Mouse (Mus musculus) layer of hippocampus, postnatal 10 days (tissue): ENCODE results near the gene Rhof. TPM values are rescaled to one million over a fixed set of nuclear protein-coding genes. Genes with fewer than 3 reads are reported as not detected.

Source experiments
- DNase-seq, 2 experiments: peaks; one replicate each; pipeline ENCODE4 v3.0.0; 2021; ENCODE audit warnings: low spot score in 2 of 2
- total RNA-seq, 2 experiments: library from RNA; stranded (reverse); gene quantifications; 2 replicates each; pipeline ENCODE4 v1.2.3; 2021

Rhof gene
- total RNA-seq, 2 experiments from 2014 or later, result 40.9 to 46.6 TPM

DNA sequence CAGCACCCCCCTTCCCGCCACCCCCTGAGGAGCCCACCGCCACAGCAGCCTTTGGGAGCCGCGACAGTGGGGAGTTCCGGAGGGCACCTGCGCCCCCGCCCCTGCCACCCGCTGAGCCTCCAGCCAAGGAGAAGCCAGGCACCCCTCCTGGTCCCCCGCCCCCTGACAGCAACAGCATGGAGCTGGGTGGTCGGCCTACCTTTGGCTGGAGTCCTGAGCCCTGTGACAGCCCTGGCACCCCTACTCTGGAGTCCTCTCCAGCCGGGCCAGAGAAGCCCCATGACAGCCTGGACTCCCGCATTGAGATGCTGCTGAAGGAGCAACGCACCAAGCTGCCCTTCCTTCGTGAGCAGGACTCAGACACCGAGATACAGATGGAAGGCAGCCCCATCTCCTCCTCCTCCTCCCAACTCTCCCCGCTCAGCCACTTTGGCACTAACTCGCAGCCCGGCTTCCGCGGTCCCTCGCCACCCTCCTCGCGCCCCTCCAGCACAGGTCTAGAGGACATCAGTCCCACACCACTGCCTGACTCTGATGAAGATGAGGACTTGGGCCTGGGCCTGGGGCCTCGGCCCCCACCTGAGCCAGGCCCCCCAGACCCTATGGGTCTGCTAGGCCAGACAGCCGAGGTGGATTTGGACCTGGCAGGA, 15.7 kb upstream of the Rhof start:
- DNase-seq, result no peak

GRCm38 (mm10) chr5:123147569-123147968, 15.1 kb upstream of the Rhof start:
- DNase-seq, result no peak

GRCm38 (mm10) chr5:123146357-123146756, 13.9 kb upstream of the Rhof start:
- DNase-seq, result no peak

DNA sequence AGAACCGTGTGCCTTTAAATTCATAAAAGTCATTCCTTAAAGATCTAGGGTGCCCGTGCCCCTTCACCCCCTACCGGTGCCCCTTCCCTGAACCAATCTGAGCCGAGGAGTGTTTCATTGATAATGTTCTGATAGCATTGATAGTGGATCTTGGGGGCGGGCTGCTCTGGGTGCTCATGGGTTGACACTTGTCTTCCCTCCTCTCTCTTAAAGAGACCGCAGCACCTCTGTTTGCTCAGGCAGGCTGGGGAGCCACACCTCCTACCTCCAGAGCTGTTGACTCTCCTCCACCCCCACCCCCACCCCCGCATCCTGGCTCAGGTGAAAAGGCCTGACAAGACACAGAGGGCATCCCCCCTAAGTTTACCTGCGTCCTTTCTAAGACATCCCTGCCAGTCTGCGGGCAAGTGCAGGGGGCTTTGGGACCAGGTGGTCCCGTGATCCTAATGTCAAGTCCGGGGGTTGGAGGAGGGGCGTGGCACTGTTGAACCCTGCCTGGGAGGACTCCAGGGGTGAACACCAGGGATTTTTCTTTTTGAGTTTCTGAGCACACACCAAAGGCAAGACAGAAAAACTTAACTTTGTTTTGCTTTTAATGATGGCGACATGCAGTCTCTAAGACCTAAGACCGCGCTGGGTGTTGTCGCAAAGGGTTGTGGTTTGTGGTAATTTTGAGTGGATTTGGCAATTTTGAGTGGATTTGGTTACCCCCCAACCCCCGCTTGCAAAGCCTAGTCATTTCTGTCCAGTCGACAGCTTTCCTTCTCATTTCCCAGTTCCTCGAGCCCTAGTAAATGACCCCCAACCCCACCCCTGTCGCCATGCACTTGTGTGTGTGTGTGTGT, 12.5 kb upstream of the Rhof start:
- no peak for DNase-seq

GRCm38 (mm10) chr5:123143971-123144745, 11.7 kb upstream of the Rhof start:
- no peak for DNase-seq

GRCm38 (mm10) chr5:123143251-123143970, 10.9 kb upstream of the Rhof start:
- DNase-seq, result peak in 1 of 2 experiments; percentile 55

- DNase-seq, result peak; percentile 48 to 58
These were observed 10.0 kb upstream of the Rhof start, which contains the start of gene Setd1b for GRCm38 (mm10) chr5:123142161-123143157. TSS of gene Setd1b (plus strand) at chr5:123142193.

DNA sequence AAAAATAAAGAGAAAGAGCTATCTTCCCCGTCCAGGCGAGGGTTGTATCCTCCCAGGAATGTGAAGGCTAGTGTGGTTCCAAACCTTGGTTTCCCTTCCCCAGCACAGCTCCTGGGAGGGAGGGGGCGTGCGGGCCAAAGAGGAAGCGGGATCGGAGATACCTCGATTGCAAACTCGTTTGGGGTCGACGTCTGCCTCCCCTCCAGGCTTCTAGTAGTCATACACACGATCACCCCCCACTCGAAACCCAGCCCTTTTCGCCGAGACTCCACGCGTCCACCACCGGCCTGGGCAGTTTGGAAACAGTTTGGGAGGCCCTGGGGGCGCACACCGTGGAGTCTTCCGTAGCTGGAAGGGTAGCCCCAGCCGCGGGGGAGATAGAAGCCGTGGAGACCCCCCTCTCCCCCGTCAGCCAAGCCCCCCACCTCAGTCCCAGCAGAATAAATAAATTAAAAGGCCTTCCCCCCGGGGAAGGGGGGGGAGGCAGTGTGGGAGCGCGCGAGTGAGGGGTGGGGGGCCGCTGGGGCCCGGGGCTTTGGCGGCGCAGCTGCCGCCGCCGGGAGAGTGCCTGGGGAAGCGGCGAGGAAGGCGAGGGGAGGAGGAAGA, 9.2 kb upstream of the Rhof start:
- DNase-seq, result peak; percentile 68

DNA sequence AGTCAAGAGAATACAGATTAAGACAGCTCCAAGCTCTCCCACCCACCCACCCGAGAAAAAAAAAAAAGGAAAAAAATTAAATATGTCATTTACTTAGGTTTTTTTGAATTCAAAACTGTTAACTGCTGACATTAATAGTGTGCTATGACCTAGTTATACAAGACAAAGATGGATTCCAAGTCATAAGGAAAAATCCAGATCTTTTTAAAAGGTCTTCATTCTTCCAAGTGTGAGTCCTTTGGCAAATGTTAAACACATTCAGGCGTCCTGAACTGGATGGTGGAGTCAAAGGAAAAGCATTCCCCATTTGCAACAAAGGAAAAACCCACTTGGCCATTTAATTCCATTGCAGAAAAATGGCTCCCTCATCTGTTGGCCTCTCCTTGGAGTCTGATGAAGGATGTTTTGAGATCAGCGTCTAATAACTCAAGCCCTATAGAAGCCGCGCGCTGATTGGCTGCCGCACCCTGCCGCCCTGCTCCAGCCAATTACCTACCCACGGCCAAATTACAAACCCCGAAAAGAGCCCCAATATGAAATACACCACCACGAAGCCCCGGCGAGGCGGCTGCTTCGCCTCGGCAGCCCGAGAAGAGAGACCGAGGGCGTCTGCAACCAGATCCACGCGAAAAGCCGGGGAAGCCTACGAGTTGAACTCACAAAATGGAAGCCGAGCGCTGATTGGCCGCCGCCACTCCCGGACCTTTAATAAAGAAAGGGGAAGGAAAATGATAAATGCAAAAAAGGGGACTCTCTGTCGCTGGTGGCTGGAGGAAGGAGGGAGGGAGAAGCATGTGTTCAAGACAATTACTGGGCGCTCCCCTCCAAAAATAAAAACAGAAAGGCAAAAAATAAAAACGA, 8.4 kb upstream of the Rhof start:
- peak; percentile 85 to 91 for DNase-seq

DNA sequence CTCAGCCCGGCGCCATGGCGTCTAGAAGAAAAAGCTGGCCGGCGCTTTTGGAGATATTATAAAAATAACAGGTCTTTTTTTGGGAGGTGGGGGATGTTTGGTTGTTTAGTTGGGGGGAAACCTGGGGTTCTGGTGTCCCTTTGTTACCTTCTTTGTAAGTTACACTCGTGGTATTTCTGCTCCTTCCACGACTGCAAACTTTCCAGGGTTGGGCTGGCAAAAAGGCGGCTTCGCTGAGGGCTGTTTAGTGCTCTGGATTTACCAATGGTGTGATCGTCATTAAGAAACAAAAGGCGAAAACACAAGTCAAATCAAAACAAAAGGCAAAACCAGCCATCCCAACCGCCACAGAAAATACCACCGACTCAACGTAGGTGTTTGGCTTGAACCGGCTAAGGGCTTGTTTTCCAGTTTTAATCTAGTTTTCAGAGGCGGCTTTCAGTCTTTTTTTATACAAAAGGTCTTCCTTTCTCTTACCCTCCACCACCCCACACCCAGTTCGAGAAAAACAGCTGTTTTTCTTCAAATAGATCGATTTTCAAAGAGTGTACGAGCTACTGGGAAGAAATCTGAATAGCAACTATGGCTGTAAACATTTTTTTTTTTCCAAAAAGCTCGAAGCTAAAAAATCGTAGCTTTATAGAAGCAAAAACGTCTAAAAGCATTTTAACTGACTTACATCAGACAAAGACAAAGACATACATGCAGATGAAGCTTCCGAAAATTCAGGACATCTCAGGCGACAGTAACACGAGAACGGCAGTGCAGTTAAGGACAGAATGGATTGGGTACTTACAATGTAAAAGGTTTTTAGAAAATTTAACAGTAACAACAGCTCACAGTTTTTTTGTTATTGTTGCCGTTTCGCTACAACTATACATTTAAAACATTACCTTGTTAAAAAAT, 7.5 kb upstream of the Rhof start:
- DNase-seq, result peak in 1 of 2 experiments; percentile 32

DNA sequence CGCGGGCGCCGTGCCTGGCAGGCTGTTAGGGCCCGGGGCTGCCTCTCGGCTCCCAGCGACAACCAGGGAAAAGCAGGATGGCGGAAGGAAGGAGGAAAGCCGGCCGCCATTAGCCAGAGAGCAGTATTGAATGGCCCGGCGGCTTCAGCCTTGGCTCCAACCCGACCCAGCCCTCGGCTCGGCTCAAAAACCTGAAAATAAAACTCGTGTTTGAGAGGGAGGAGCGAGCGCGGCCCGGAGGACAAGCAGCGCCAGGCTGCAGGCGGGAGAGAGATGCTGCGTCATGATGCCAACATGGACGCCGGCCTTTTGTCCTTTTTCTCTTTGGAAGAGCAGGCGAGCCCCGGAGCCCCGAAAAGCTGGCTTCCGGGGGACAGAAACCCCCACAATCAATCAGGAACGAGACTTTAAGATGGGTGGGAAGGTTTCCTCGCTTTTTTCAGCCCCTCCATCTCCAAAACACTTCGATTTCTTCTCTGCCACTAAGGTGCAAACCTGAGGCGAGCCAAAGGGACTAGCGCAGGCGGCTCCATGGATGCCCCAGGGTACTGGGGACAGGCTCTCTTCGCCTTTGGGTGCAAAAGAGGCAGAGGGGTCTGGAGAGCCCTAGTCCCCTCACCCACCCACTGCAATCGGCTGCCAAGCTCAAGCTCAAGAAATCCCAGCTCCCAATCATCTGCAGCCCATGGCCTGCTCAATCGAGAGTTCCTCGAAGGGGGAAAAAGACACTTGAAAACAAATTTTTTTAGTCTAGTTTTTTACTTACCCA, 6.6 kb upstream of the Rhof start:
- peak; percentile 79 to 83 for DNase-seq

- peak; percentile 67 to 69 for DNase-seq
These were observed 5.9 kb upstream of the Rhof start for GRCm38 (mm10) chr5:123138230-123138911.

GRCm38 (mm10) chr5:123137910-123138229, 5.4 kb upstream of the Rhof start:
- no peak for DNase-seq

GRCm38 (mm10) chr5:123137044-123137909, 4.8 kb upstream of the Rhof start:
- DNase-seq, result peak; percentile 58 to 73
